In genomic region chr5:4979551-4979950, GRCm38 (mm10) we compare ENCODE assay signal across 20 mouse cellular contexts.
A peak's percentile ranks its signal among the peaks of the same experiment; 100 is the strongest.
DNase-seq lines count a peak whose midpoint lies in the region; ATAC-seq and TF ChIP-seq lines count a peak whose summit lies in the region.
"Had no signal": no experiment of that assay in that cellular context is flagged by ENCODE, and none has a peak within 500 bp of the region (broad histone marks: within the 10 kb centered on the region; RNA-seq: fewer than 3 reads in every experiment).

No protein-coding gene starts in this region.

- peak; percentile 69 for ATAC-seq in frontal cortex, adult (ENCODE audit: low TSS enrichment)
- no peak for ATAC-seq in intestine, embryonic 15.5 days
- ATAC-seq: forebrain, embryonic 14.5 days; forebrain, embryonic 16.5 days had no signal

- H3K9me3 ChIP-seq in intestine, embryonic 15.5 days = no peaks in the 10 kb centered on the region
- H3K9me3 ChIP-seq: embryonic facial prominence, embryonic 10.5 days; embryonic facial prominence, embryonic 12.5 days; forebrain, embryonic 10.5 days; forebrain, embryonic 12.5 days had no signal

- peaks cover 4% of the 10 kb centered on the region for H3K4me1 ChIP-seq in embryonic fibroblast, embryonic 13.5 days (ENCODE audit: control insufficient read depth, insufficient read depth, low read length)
- no peaks in the 10 kb centered on the region for H3K4me1 ChIP-seq in intestine, embryonic 15.5 days (replicated peaks)
- H3K4me1 ChIP-seq: embryonic facial prominence, embryonic 12.5 days; forebrain, embryonic 10.5 days; forebrain, embryonic 12.5 days had no signal

- TF ChIP-seq CTCF in embryonic fibroblast, embryonic 13.5 days (IDR thresholded peaks at IDR 0.05; ENCODE audit: borderline replicate concordance, insufficient read depth, low read length) = no peak

- no peaks in the 10 kb centered on the region for H3K36me3 ChIP-seq in intestine, embryonic 15.5 days
- H3K36me3 ChIP-seq: embryonic facial prominence, embryonic 10.5 days; embryonic facial prominence, embryonic 12.5 days; forebrain, embryonic 10.5 days; forebrain, embryonic 12.5 days had no signal

- DNase-seq in frontal cortex, postnatal 25 days (ENCODE audit: low spot score in 2 of 2) = no peak
- DNase-seq in right cerebral cortex, postnatal 10 days (ENCODE audit: low spot score in 2 of 2) = peak; percentile 39 to 51
- no peak for DNase-seq in right cerebral cortex, postnatal 4 days
- DNase-seq: adrenal gland, adult 2 months; adrenal gland, postnatal 10 days; adrenal gland, postnatal 25 days; cerebellum, adult 11-12 months; cerebellum, adult 2 months; cerebellum, adult 9-10 months; cerebellum, postnatal 25 days had no signal

- no peak overlapping the region for H3K9ac ChIP-seq in intestine, embryonic 15.5 days
- H3K9ac ChIP-seq: embryonic facial prominence, embryonic 12.5 days; forebrain, embryonic 12.5 days had no signal

- H3K4me3 ChIP-seq in embryonic fibroblast, embryonic 13.5 days (ENCODE audit: insufficient read depth, low read length) = no peak overlapping the region
- no peak overlapping the region for H3K4me3 ChIP-seq in intestine, embryonic 15.5 days (replicated peaks)
- H3K4me3 ChIP-seq: embryonic facial prominence, embryonic 10.5 days; embryonic facial prominence, embryonic 12.5 days; erythroblast, embryonic 14.5 days; forebrain, embryonic 10.5 days; forebrain, embryonic 12.5 days had no signal

- no peak for TF ChIP-seq POLR2A in embryonic fibroblast, embryonic 13.5 days (IDR thresholded peaks at IDR 0.05; ENCODE audit: low read depth, low read length)

- peak overlapping the region; percentile 34; the same call in 1 of the 2 replicates for H3K27ac ChIP-seq in embryonic fibroblast, embryonic 13.5 days (ENCODE audit: insufficient read depth, low read length)
- no peak overlapping the region for H3K27ac ChIP-seq in intestine, embryonic 15.5 days
- H3K27ac ChIP-seq: embryonic facial prominence, embryonic 10.5 days; embryonic facial prominence, embryonic 12.5 days; forebrain, embryonic 10.5 days; forebrain, embryonic 12.5 days had no signal

- H3K27me3 ChIP-seq in intestine, embryonic 15.5 days (replicated peaks) = no peaks in the 10 kb centered on the region
- H3K27me3 ChIP-seq: embryonic facial prominence, embryonic 12.5 days; forebrain, embryonic 12.5 days had no signal

- H3K4me2 ChIP-seq in intestine, embryonic 15.5 days (replicated peaks) = no peak overlapping the region
- H3K4me2 ChIP-seq: embryonic facial prominence, embryonic 12.5 days; forebrain, embryonic 12.5 days had no signal

- 90% methylated on average over 4 of the region's 4 CpGs for WGBS in intestine, embryonic 15.5 days

Comparison
In these comparisons a context has a peak if more than half of its experiments do, and no peak if none do; other contexts are left out.
1. DNase-seq: peak in right cerebral cortex, postnatal 10 days (2 of 2); none in frontal cortex, postnatal 25 days (0 of 2) and right cerebral cortex, postnatal 4 days (single experiment).